Mouse (Mus musculus) liver, embryonic 14.5 days (tissue): ENCODE data around the gene Flt3.

Experiments
- CTCF ChIP-seq: IDR thresholded peaks from 2 replicates; pipeline ENCODE4 v1.5.1; 2016; ENCODE audit warnings: antibody characterized with exemption, low read depth, control low read depth
- EP300 ChIP-seq: IDR thresholded peaks from 2 replicates; pipeline ENCODE4 v1.6.1; 2016; ENCODE audit warnings: antibody characterized with exemption, low read depth

DNA sequence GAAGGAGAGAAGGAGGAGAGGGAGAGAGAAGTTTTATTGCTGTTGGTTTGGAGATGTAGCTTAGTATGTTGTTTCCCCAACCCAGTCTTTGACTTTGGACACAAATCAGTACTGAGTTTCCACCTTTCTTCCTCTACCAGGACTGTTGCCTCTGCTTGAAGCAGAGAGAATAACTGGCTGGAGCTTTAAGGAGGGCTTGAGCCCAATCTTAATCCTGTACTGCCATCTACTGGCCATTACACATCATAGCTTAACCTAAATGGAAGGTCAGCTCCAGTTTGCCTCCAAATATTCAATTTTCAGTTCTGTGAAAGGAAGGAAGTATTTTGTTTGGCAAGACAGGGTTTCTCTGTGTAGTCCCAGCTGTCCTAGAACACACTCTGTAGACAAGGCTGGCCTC, 80.6 kb downstream of the Flt3 start:
- TF ChIP-seq EP300 (no peak), CTCF (peak; percentile 67)
